Mouse (Mus musculus) lung, adult 2 months (tissue): Measurements from ENCODE around the gene Ssu72.

Source experiments
- CTCF ChIP-seq: fragments of 200-500 bp; IDR thresholded peaks from 2 replicates; pipeline ENCODE4 v1.5.1; 2011; ENCODE audit warnings: mild to moderate bottlenecking, low read length, control low read depth; ENCODE audit not compliant: insufficient read depth
- POLR2A ChIP-seq: fragments of 200-500 bp; IDR thresholded peaks from 2 replicates; pipeline ENCODE4 v1.6.1; 2011; ENCODE audit warnings: low read depth, mild to moderate bottlenecking, control low read depth, low read length, borderline replicate concordance; ENCODE audit errors: extremely low read depth

DNA sequence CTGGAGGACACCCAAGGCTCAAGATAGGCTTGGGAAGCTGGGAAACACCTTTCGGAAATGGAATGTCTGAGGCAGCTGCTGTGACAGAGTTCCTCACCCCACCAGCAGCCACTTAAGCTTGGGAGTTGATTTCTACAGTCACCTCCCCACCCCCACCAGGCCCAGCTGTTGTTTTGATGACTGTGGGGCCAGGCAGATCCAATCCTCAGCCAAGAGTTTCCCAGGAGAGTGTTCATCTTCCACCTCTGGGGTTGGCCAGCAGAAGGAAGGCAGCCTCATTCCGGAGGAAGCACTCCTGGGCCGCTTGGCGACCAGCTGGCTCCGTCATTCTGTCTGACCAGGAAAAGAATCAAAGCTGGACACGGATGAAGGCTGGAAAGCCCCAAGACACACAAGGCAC lies 76.3 kb downstream of the Ssu72 start:
- TF ChIP-seq POLR2A, result no peak
- TF ChIP-seq CTCF, result no peak
